Mouse (Mus musculus): ENCODE measurements at regions not wholly inside any gene's neighbourhood (a gene's known extent, or its start where the extent isn't known, plus 50 kb on each side); places are given as distances from the start of the nearest gene placed in this dataset.

DNA sequence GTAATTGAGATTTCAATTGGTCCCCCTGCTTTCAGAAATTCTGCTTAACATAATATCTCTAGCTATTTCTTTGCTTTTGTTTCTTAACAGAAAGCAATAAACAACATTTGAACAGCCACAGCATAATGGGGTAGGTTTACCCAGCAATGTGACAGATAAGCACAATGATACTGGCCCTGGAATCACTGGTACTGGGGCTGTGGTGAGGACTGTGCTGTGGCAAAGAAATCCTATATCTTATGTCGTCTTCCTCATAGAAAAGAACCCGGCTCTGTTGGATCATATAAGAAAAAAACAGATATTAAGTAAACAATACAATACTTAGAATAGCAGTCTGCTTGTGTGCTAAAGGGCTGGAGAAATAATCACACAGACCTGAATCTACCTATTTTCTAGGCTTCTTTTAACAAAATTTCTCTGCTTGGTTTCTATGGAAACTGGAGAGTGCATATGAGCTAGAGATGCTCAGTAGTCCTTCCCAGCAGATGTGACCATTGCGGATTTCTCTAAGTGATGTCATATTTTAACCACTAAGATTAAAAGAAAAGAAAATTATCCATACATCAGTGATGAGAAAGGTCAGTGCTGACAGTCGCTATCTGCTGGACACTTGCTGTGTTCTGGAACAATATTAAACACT, 119.8 kb upstream of the Gnao1 start:
- no peak for DNase-seq (ENCODE audit: low spot score in 2 of 2)

DNA sequence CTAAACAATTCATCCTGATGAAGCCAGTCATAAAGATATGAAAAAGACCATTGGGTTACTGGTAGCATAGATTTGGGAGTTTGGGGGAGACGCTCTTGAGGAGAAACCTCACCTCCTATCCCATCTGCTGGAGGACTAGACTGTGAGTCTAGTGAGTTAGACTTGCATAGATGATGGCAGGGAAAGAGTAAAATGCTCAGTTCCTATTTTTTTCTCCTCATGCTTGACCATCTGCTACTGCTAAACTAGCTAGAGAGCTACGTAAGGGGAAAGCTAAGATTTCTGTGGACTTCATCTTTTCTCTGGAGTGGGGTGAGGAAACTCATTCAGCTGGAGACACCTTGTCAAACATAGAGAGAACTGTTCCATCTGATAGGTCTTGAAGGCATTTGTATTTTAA, 118.4 kb upstream of the Gnao1 start:
- no peak for DNase-seq (ENCODE audit: low spot score in 2 of 2)

DNA sequence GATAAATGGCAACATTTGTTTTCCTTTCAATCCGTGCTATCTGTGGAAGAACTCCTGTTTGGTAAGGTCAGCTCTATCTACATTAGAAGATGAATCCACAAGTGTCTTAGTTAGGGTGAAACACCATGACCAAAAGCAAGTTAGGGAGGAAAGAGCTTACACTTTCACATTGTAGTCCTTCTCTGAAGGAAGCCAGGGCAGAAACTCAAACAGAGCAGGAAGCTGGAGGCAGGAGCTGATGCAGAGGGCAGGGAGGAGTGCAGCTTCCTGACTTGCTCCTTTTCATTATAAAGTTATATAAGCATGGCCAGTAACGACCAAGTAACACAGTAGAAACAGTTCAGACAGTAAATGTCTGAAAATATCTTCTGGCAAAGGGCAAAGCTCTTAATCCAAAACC, 117.9 kb upstream of the Gnao1 start:
- no peak for DNase-seq (ENCODE audit: low spot score in 2 of 2)

DNA sequence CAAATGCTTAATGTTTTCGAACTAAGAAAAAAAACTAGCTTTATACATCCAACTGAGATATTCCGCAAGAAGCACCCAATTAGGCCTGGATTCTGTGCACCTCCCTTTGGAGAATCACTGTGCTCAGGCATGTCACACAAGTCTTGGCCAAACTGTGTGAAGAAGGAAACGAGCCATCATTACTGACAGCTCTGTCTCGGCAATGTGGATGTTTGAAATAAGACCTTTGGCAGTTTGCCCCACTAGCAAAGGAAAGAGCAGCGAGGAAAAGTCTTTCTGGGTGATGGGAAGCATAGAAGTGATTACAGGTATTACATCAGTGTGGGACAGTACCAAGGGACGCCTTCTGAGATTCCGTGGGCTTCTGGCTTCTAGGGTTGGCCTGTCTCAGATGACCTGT, 112.6 kb upstream of the Gnao1 start:
- no peak for DNase-seq (ENCODE audit: low spot score in 2 of 2)

DNA sequence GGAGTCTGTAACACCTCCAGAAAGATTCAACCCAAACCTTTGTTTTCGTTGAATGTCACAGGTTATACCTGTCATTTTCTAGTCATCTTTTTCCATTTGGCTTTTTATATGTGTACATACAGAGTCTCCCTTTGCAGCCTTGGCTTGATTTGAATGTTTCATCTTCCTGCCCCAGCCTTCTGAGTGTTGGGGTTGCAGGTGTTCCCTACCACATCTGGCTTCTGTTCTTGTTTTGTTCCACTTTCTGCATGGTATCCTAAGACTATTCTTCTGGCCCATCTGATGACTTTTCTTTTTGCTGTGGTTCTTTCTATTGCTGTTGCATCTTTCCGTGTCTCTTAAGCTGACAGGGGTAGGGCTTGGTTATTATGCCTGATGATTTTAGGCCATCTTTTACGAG, 111.3 kb upstream of the Gnao1 start:
- no peak for DNase-seq (ENCODE audit: low spot score in 2 of 2)

DNA sequence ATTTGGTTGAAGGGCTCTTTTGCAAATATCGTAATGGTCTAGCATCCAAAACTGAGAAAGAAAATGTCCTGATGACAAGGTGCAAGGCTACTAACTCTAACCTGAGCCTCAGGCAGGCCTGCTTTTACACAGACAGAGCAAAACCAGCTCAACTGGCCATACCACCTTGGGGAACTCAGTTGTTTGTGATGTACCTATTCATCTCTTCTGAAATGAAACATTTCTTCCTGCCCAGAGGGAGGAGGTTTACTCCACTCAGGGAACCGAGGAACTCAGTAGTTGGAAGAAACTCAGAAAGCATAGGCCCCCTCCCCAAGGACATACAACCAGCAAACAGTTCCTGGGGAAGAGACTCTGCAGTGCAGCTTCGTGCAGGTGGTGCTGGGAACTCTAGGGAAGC, 108.4 kb upstream of the Gnao1 start:
- DNase-seq (ENCODE audit: low spot score in 2 of 2), result no peak

DNA sequence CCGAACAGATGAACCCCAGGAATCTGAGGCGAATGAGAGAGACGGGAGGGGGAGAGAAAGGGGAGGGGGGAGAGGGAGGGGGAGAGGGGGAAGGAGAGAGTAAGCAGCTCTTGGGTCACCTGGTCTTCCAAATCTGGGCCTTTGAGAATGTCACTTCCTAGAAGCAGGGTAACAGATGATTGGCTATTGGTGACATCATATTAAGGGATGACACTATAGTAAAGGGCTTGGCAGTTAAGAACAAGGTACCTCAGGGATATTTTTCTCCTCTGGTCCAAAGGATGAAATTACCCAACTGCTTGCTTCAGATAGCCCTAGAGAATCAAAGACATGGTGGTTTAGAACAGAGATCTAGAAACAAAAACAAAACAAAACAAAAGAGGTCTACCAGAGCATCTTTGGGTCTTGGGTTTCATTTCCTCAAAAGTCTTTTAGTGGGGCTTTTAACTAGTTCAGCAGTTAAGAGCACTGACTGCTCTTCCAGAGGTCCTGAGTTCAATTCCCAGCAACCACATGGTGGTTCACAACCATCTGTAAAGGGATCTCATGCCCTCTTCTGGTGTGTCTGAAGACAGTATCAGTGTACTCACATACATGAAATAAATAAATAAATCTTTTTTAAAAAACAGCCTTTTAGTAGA, 97.6 kb upstream of the Gnao1 start:
- no peak for DNase-seq (ENCODE audit: low spot score in 2 of 2)

DNA sequence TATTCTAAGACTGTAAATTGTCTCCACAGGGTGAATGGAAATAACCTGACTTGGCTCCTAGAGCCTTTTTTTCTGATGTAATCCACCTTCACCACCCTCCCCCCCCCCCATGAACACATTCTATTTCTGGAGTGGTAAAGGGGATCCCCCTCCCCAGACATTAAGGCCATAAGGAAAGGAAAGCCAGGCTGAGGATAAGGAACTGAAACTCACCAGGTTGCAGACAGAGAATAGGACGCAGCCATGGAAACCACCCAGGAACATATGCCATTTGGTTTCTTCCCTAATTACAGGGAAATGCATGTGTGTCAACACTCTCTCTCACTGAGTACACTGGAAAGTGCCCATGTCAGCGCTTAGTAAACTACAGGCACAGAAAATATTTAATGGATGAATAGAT, 96.5 kb upstream of the Gnao1 start:
- peak in 1 of 2 experiments; percentile 22 for DNase-seq (ENCODE audit: low spot score in 2 of 2)

DNA sequence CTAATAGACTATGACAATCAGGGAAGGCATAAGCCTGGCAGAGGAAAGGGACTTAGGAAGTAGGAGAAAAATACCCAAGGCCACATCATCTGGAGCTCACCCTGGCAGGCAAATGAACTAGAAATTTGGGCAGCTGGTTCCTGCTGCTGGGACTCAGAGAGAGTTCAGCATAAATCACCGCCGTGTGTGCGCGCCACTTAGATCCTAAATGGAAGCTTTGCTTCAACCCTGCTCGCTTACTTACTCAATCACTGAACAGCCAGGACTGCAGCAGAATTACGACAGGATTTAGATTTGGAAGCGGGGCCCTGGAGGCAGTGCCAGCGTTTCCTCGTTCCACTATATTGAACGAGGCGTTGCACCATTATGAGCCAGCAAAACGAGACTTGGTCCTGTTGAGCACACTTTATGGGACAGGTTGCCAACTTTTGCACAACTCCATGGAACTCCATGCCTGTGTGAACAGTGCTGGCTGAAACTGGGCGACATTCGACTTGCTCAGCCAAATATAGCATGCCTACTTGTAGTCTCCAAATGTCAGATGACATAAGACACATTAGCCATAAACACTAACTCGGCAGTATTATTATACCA, 84.8 kb upstream of the Gnao1 start:
- DNase-seq (ENCODE audit: low spot score in 2 of 2), result no peak

DNA sequence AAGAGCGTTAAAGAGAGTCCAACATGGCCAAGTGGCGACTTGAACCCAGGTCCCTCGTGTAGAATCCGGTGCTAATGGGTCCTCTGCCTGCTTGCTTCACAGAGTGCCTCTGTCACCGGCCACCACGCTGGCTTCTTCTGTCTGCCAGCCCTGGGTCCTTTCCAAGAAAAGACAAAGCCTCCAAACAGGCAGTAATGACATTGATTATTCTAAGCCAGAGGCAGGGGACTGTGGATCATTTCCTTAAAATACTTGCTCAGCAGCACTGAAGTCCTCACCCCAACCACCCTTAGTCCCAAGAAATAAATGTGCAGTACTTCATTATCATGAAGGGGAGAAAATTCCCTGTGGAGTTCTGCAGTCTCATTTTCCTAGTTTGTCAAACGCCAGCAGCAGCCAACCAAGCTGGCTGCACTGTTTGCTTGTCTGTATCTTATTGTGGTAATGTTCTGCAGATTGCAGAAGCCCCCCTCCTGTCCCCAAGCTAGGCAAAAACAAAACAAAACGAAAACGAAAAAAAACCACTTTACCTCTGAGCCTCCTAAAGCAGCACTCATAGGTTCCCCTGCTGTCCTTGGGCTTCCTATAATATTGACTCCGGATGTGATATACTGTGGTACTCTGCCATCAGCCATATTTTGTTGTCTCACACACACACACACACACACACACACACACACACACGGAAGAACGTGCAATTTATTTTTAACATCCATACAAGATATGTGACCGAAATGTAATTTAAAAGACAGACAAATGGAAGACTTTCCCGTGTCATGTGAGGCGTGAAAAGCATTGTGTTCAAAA, 80.4 kb upstream of the Gnao1 start:
- peak; percentile 34 to 69 for DNase-seq (ENCODE audit: low spot score in 2 of 2)

DNA sequence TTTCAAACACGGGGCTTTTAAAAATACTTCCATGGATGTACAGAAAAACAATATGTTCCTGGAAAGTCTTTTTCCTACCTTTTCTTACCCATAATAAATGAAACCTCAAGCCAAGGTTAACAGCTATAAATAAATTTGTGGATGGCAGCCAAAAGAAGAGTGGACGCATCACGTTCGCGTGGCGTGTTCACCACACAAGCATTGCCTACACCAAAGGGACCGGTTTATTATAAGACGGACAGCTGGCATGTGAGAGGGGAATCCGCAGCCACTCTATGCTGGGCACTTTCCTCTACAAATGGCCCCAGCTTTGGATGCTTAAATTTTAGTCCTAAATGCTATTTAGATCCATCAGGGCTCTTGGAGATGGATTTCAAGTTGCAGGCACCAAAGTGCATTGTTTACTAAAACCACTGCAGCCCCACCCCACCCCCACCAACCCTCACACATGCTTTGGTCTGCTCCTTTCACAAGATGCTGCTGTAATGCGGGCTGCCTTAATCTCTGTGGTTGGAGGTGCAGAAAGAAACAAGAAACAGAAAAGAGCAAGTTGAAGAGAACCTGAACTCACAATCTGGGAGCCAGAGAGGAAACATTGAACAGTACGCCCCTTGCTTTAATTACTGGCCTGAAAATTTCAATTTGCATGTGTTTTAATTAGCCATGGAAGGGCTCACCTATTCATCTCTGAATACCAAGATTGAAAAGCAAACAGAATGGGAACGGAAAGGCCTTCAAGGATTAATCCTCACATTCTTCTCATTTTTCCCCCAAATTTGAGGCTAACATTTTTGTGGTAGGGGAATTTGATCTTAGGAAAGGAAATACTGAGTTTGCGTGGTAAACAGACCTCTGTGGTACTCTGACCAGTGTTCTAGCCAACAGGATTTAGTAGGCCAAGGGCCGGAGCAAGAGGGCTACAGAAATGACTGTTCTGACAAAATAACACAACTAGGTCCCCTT, 78.7 kb upstream of the Gnao1 start:
- peak in 1 of 2 experiments; percentile 22 for DNase-seq (ENCODE audit: low spot score in 2 of 2)

DNA sequence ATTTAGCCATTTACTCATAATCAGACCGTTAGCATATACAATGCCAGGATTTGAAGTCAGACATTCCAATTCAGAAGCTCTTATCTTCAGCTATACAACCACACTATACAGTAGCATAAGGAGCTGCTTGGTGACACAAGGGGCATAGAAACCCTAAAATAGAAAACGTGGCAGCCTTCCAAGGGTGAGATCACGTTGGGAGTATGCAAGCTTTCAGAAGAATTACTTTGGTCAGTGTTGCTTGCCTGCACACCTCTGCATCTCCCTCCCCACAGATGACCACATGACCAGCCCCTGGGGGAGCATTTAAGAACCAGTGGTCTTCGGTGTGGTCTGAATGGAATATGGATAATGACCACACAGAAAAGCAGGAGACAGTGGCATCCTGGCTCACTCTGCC, 74.9 kb upstream of the Gnao1 start:
- no peak for DNase-seq (ENCODE audit: low spot score in 2 of 2)

DNA sequence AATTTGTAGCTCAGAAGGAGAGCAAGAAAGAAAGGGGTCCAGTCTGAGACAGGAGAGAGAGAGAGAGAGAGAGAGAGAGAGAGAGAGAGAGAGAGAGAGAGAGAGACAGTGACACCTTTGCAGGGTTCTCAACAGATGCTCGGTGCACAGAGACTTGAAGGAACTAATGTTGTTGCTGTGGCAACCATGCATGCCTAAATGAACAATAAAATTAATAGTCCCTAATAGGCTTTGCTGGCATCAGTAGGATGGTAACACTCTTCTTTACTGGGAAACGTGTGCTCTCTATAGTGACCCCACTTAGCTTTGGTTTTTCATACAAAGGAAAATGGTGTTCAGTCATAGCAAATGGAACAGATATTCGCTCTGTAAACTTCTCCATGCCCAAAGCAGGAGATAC, 69.5 kb upstream of the Gnao1 start:
- DNase-seq (ENCODE audit: low spot score in 2 of 2), result no peak

DNA sequence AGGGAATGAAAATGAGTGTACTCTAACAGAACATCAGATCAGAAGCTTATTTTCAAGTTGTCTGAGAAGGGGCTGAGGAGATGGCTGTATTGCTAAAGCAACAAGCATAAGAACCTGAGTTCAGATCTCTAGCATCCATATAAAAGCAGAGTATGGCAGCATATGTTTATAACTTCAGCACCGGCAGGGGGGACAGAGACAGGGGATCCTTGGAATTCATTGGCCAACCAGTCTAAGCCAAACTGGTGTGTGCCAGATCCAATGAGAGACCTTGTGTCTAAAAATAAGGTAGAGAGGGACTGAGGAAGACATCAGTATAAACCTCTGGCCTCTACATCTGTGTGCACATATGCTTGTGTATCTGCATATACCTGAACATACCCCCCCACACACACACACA, 61.0 kb upstream of the Gnao1 start:
- DNase-seq (ENCODE audit: low spot score in 2 of 2), result no peak

DNA sequence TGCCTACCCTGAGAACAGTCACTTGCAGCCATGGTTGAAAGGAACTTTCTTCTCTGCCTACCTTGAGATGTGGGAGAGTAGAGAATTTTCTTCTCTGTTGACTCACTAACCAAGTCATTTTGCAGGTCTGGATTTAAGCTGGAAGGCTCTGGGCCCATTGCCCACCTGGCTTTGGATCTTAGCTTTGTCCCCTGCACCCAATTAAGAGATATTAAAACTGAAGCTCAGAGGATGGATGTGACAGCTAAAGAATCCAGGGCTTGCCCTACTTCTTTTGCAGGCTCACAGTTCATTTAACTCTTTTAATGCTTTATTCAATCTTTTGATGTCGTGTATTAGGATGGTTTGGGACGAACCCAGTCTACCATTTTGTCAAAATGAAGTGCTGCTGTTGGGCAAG, 58.8 kb upstream of the Gnao1 start:
- no peak for DNase-seq (ENCODE audit: low spot score in 2 of 2)

DNA sequence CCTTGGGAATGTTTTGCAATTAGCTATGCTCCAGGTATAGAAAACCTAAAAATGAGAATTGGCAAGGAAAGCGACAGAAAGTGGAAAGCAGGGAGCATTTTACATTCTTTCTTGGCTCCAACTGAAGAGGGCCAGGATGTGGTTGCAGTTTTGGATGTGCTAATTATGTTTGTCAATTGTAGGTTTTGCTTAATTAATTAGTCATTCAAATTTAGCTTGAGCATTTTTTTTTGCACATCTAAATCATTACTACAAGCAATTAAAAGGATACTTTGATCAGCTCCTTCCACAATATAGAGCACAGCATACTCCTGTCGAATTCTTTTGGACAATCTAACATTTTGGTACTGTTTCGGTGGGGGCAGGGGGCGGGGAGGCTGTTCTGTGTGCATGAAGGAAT, 53.8 kb upstream of the Gnao1 start:
- no peak for DNase-seq (ENCODE audit: low spot score in 2 of 2)

Data from layer of hippocampus, postnatal 14 days (tissue).